Mouse (Mus musculus): ENCODE measurements around the gene Ret.

Ret gene

DNA sequence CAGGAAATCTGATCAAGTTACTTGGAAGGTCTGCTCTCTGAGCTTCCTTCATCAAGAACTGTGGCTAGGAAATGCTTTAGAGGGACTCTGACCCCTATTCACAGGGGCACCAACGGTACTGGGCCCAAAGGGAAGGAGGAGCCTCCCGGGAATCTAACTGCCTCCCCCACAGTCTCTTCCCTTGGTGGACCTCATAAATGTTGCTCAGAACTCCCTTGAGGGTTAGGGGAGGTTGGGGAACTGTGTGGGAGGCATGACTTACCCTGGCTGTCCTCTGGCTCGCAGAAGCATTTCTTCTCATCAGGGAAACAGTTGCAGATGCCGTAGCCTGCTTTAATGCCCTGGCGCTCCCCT, 23.6 kb downstream of the Ret start:
- DNase-seq (ENCODE audit: low read depth, low spot score) = no peak

DNA sequence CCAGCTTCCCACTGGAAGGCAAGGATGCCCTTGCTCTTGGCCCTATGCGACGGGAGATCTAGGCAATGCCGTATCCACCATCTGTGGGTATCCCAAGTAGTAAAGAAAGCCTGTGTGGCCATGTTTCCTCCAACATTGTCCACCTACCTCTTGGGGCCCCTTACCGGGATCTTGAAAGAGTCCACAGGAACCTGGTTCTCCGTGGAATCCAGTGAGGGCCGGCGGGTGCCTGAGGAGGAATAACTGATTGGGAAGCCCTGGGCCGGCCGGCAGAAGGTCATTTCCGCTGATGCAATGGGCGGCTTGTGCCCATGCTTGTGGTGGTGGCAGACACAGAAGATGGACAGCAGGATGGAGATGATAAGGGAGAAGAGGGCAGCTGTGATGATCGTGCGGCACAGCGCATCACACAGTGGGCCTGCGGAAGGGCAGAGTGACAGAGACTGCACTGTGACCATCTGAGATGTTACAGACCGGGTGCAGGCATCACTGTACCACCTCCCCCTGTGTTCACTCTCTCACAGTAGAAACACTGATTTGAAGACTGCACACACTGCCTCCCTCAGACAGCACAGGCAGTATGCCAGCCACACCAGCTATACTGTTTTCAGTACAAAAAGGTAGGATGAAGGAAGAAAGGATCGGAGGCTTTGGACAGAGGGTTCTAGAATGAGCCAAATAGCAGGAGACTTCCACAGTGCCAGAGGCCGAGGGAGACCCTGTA, 24.1 kb downstream of the Ret start:
- DNase-seq (ENCODE audit: low read depth, low spot score) = no peak

DNA sequence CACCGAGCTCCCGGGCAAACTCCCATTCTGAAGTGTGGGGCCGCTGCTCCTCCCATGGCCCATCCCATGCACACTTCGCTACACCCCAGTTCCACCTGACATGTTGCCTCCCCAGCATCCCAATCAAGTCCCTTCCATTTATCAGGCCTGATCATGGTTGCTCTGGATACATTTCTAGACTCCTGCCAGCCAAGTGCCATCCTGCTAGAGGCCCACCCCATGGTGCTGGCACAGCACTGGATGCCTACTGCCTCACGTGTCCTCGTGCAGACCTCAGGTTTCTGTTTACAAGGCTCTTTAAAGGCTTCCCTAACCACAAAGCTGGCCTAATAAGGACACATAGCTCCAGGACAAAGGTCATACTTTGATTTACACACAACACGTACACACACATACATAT, 26.1 kb downstream of the Ret start:
- no peak for DNase-seq (ENCODE audit: low read depth, low spot score)

DNA sequence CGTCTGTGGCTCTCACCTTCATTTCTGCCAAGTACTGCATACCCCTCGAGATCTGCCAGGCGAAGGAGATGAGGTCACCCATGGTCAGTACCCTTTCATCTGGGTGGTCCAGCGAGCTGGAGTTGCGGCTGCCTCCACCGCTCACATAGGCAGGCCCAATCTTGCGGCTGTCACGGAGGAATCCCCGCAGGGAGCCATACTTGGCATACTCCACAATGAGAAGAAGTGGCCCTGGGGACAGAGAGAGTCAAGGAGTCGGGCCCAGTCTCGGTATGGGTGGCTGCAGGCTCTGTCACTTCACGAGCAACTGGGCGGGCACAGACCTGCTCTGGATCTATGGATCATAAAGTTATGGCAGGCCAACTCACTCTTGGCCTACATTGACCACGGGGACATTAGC, 29.4 kb downstream of the Ret start:
- DNase-seq (ENCODE audit: low read depth, low spot score) = no peak

DNA sequence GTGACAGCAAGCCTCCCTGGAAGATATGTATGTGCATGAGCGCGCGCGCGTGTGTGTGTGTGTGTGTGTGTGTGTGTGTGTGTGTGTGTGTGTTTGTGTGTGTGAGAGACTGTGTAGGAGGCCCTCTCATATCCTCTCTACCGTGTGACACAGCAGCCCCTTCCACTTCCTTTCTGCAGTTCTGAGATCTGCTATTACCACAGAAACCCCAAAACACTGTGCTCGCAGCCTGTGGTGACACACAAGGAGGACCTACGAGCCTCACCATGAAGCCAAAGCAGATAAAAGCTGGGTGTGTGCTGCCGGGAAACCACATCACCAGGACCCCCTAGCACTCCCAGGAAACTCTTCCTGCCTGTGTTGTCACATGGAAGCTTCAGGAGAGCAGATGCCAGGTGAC, 30.5 kb downstream of the Ret start:
- no peak for DNase-seq (ENCODE audit: low read depth, low spot score)

DNA sequence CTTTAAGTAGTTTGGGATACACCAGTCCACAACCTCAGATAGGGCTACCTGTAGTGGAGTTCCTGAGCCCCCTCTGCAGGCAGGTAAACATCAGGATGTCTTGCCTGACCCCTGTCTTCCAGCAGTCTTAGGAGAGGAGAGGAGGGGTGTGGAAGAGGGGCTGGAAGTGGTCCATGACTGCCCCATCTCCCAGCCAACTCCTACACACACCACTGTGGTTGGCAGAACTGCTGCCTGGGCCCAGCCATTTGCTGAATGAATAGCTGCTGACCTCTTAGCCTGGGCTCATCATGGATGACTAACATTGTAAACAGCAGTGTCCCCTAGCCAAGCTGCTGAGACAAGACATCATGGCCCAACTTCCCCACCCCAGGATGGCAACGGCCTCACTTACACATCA, 32.0 kb downstream of the Ret start:
- no peak for DNase-seq (ENCODE audit: low read depth, low spot score)

DNA sequence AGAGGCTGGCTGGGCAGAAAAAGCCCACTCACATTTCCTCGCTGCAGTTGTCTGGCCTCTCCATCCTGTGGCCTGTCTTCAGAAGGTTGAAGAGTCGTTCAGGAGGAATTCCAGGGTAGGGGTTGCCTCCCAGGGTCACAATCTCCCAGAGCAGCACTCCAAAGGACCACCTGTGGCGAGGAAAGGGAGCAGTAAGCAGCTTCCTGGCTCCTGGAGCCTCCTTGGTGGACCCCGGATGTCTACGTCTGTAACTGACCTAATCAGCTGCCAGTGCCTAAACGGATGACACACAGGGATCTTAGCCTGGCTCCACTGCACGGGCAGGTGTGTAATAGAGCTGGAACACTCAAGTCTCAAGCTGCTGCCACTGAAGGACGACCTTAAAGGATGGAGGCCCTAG, 32.8 kb downstream of the Ret start:
- DNase-seq (ENCODE audit: low read depth, low spot score) = no peak

DNA sequence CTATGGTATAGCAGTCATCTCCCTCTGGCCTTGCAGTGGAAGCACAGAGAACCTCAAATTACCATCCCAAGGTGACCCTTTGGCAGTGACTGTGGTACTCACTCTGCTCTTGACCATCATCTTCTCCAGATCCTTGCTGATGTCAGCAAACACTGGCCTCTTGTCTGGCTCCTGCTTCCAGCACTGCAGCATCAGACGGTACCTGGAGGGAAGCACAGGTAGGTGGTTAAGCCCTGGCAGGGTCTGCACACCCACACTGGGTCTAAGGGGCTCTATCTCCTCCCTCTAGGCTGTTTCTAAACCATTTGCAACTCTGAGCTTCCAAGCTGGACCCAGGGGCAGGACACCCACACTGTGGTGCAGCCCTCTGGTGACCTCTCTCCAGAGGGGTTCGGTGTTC, 34.4 kb downstream of the Ret start:
- DNase-seq (ENCODE audit: low read depth, low spot score) = no peak

DNA sequence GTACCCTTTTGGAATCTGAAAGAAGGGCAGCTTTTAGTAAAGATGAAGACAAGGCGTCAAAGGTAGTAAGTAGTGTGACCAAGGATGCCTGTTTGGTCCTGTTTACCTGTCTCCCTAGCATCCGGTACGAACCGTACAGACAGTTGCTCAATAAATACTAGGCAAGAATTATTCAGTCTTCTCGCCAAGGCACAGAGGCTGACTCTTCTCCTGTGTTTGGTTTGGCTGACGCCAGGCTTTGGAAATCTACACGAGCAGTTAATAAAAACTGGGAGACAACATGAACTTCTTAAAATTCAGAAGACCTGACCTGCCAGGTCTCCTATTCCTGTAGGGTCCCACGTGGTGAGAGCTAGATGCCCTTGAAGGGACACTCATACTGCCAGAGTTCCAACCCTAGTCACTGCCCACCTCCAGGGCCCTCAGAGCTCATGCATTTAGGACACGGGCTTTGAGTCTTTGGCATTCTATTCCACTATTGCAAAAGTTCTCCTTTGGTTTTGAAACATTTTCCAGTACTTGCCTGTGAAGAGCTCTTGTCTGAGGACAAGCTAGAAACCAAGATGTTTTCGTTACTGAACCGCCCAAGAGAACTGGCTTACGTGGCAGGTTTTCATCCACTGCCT, 34.9 kb downstream of the Ret start:
- DNase-seq (ENCODE audit: low read depth, low spot score) = no peak

DNA sequence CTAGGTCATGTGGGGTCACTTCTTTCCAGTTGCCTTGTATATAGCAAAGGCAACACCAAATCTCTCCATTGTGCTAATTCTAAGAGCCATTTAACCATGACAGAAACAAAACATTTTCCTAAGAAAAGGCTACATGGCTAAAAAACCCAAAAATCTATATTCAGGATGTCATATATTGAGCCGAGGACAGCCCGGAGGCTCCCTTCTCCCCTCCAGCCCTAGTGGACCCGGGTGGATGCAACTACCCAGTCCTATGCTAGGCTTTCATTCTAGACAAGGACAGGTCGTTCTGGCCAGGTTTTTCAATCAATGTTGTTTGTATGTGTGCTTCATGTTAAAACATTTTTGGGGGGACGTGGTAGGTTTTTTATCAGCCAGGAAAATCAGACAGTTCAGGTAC, 44.4 kb downstream of the Ret start:
- no peak for DNase-seq (ENCODE audit: low read depth, low spot score)

DNA sequence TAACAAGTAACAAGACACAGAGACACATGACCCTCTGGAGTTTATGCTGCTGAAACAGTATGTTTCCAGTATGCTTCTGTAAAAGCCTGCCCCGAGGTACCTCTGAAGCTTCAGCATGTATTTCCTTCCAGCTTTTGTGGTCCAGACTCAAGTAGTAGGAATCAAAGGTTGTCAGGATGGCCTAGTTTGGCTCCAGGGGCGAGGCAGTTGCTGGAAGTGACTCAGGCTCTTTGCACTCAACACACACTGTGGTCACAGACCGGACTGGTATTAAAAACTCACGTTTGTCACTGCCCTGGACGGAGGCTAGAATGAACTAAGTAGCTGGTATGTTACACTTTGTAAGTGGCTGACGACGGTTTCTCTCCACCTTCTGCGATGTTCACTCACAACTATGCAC, 46.5 kb downstream of the Ret start:
- no peak for DNase-seq (ENCODE audit: low read depth, low spot score)

DNA sequence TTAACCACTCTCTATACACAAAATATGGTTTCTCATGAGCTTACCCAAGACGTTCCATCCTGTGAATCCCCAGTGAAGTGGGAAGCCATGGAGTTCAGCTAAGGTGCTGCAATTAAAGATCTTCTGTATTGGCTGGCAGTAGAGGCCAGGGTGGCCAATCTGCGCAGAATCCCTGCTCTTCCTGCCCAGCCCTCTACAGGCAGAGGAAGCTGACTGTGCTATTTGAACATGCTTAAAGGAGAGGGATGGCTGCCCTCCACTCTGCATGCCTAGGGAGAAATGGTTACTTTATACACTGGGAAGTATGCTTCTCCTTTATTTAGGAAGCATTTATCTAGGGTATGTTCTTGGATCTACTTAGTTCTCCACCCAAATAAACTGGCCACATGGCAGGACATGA, 47.0 kb downstream of the Ret start:
- DNase-seq (ENCODE audit: low read depth, low spot score) = no peak

DNA sequence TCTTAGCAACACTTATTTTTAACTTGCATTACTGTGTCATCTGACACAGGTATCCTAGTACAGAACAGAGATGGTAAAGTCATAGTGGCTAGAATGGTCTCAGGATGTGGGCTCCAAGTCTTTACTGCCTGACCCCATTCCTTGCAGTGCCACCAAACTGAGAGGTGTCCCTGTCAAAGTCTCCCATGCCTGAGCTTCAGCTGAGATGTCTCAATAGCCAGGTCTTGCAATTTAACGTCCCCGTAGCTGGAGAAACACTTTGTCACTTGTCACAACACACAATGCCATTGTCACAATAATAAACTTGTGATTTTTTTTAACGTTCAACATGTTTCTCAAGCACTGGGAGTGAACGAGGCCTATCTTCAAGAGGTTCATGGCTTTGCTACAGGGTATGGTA, 47.4 kb downstream of the Ret start:
- no peak for DNase-seq (ENCODE audit: low read depth, low spot score)

DNA sequence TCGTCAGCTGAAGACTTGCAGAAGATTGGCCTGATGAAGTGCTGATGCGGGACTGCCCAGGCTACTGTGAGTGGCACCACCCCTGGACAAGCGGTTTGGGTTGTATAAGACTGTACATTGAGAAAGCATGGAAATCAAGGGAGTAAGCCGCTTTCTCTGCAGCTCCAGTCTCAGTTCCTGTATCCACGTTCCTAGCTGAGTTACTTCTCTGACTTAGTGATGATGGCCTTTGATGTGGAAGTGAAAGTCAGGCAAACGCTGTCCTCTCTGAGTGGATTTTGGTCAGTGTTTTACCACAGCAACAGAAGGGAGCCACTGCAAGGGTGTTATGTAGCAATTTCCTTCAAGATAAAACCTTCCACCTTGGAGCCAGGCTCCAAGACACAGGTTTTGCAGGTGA, 56.6 kb downstream of the Ret start:
- no peak for DNase-seq (ENCODE audit: low read depth, low spot score)

DNA sequence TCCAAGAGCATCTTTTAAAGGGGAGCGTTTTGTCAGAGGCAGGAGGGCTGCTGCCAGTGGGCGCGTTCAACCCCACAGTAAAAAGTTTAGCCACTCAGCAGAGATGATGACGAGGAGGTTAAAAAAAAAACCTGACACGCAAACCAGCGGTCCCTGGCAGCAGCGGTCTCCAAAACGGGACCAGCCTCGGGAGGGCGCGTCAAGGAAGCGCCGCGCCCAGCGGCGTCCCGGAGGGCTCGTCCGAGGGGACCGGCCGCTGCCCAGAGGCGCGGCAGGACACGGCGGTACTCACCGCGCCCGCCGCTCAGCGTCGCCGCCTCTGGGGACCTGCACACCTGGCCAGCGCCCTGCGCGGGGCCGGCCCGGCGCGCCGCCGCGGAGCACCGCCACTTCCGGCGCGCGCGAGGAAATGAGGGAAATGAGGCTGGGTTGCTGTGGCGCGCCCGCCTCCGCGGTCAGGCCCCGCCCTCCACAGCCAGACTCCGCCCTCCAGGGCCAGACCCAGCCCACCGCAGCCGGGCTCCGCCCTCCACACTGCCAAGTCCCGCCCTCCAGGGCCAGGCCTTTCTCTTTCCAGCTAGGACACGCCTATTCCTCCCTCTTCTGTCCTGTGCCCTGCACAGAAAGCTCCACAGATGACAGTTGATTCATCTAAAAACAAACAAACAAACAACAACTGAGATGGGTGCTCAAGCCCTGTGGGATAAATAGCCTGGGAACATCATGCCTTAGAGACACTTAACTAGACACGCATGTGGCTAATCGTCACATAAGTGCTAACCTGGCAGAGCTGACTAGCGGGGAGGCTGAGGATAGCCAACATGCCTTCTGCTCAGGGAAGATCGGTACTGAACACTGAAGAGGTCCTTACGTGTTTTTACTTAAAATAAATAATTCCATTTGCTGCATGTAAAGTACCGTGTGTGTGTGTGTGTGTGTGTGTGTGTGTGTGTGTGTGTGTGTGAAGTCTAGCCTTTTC, 58.5 kb downstream of the Ret start, which contains the start of gene Csgalnact2:
Gene Csgalnact2 (minus strand): TSS at position 410 of the 979 bp plus-strand sequence.
- peak; percentile 76 for DNase-seq (ENCODE audit: low read depth, low spot score)

DNA sequence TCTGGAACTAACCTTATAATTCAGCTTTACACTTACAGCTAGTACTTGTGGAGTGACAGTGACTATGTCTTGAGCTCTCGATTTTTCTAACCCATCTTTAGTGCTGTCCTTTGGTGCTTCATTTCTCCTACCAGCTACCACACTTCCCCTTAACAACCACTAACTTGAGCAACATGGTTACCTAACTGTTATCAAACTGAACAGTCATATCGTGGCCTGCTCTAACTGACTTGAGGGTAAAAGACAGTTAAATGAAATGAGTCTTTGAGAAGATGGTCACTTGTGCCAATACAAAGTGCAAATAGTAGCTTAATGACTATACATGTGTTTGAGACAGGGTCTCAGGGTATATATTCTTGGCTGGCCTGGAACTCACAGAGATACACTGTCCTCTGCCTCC, 60.4 kb downstream of the Ret start:
- DNase-seq (ENCODE audit: low read depth, low spot score) = no peak

DNA sequence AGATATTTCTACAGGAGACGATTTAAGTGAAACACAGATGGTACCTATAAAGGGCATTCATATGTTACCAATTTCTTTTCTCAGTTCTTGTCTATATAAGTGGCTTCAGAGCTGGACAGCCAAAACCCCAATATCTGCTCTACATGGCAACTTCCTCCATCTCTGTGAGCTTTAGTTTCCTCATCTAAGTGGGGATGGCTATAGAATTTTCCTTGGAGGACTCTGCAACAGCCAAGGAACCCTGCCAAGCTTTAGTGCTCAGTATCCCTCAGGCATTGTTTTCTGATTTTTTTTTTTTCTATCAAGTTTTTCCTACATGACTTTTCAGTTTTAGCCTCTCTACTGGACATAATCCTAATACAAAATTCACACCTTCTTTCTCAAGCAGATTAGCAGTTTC, 63.1 kb downstream of the Ret start:
- no peak for DNase-seq (ENCODE audit: low read depth, low spot score)

DNA sequence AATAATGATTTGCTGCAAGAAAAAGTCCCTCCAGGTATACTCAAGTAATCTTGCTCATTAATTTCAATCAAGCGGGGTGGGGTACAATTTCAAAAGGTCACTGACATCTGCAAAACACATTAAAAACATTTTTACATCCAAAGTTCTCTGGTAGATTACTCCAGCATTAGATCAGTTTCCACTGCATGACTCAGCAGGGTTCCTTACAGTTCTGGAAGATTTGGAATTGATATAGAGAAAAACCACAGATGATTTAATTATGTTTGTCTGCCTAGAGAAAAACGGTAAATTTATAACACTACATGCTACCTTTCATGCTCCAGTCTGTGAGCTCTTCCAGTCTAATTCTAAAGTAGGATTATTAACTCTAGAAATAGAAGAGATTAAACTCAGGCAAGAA, 67.5 kb downstream of the Ret start:
- DNase-seq (ENCODE audit: low read depth, low spot score) = no peak

DNA sequence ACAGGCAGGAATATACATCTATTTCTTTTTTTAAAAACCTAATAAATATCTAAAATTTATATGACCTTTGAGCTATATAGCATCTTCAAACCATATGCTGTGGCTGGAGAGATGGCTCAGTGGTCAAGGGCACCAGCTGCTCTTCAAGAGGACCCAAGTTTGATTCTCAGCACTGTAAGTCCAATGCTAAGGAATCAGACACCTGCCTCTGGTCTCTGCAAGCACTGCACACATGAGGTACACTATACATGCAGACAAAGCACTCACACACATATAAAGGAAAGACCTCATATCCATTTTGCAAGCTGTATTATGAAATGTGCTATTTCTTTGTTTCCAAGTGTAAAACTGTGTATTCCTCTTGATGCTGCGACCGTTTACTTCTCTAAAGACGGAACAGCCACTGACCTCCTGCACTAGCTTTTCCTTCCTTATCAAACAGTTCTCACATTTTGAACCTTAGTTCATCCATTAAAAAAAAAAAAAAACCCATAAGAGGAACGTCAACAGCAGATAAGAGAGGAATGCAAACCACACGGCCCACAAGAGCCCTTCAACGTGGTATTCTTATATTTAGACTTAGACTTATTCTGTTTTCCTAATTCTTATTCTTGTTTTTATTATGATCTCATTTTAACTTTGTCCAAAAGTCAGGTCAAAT, 69.6 kb downstream of the Ret start:
- DNase-seq (ENCODE audit: low read depth, low spot score) = no peak

DNA sequence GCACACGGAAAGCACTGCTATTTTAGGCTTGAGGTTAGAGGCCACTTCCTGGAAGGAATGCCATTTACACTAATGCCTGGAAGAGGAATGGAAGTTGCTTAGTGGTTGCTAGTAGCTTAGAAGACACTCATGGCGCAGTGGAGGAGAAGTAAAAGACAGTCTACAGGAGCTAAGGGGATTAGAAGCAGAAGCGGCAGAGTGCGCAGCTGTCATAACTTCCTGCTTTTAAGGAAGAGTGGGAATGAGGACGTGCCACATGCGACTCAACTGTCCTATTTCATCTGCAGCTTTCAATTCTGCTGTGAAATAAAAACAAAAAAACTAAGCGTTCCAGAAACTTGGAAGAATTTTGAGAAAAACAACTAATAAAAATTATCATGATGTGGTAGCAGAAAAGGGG, 70.3 kb downstream of the Ret start:
- no peak for DNase-seq (ENCODE audit: low read depth, low spot score)

DNA sequence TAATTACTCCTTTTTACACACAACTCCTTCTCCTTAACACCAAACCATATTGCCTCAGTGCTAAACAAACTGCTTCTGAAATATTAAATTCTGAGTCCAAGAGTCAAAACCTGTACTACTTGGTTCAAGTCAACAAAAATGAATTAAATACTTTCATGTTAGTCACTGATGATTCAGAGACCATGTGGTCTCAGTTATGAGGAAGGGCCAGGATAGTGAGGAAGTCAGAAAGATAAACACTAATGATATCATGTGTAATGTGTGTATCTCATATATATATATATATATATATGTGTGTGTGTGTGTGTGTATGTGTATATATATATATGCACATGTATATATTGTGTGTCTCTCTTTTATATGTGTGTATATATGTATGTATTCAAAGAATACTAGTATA, 70.9 kb downstream of the Ret start:
- no peak for DNase-seq (ENCODE audit: low read depth, low spot score)

DNA sequence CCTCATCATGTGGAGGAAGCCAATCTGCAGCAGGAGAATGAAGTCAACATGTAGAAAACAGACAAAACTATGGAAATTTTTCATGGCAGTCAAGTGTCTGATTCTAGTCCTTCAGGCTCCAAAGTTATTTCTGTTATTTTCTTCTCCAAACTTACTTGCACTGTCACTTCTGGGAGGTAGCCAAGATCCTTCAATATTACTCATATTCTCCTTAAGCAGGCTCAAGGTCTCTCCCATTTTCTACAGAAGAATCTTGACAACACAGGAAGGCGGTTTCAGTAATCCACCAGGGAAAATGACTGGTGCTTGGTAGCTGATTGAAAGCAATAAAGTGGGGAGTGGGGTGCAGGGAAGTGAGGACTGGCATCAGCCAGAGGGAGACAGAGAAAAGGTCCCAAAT, 74.8 kb downstream of the Ret start:
- DNase-seq (ENCODE audit: low read depth, low spot score) = no peak

Data from telencephalon, adult 2 months (tissue).